Mouse (Mus musculus): ENCODE measurements around the gene Olfr171. TPM values are rescaled to one million over a fixed set of nuclear protein-coding genes. Genes with fewer than 3 reads are reported as not detected.
"Not testable (repeated sequence)": the region's sequence is repeated elsewhere in the genome, so short reads cannot be mapped to it uniquely, and the experiment has no call there.

Gene Olfr171
- not detected for total RNA-seq (2022)

DNA sequence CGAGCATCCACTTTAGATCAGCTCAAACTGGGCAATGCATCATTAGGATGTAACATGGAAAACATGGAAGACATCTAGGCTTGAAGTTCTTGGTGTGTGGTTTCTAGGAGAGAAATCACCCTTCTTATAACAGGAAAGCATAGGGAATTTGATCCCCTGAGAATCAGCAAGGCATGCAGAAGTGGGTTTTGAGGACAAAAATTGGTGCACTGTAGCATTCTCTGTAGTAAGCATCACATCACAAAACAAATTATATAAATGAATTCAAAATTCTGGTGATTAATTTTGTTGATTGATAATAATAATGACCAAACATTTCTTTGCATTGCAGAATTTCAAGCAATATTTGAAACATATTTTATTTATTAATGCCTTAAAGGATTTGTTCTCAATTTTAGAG, at the start of gene Olfr171:
TSS of gene Olfr171 (minus strand) at position 101 of the 400 bp plus-strand sequence.
- DNase-seq (ENCODE audit: low spot score in 2 of 2): no peak

DNA sequence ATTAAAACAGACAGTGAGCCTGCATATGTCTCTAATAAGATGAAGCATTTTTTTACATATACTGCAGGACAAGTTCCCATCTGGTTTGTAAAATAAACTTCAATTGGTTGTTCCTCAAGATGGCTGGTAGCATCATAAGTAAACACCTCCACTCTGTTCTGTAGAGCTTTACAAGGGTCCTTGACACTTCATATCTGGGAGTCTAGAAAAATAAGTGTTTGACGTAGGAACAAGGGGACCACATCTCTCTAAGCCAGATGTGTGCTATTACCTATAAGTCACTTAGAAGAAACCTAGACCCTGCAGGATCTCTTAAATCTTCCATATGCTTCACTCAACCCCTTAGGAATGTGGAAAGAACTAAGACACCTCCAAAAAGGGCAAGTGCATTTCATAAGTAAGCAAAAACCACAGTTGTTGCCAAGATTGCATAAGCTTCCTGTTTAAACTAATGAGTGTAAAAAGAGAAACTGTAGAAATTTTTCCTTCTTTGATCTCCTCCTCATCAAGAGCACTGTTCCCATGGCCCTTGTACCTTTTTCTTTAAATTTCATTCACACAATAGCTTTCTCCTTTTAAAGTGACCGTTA, 41.1 kb upstream of the Olfr171 start:
- DNase-seq (ENCODE audit: low spot score in 2 of 2): no peak

DNA sequence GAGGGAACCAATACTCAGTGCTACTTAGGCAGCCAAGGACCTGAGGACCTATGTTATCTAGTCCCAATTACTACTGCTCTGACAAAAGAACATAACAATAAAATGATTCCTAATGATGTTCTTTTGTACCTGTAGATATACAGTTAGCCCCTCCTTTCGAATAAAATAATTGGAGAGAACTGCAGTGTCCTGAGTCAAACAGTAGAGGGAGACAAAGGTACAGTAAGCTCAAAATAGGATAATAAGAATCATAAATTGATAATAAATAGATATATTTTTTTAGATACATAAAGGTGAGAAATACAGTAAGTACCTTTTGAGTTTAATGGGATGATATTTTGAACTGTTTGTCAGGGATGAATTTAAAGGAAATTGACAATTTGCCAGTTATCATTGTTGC, 36.6 kb upstream of the Olfr171 start:
- DNase-seq (ENCODE audit: low spot score in 2 of 2): no peak

DNA sequence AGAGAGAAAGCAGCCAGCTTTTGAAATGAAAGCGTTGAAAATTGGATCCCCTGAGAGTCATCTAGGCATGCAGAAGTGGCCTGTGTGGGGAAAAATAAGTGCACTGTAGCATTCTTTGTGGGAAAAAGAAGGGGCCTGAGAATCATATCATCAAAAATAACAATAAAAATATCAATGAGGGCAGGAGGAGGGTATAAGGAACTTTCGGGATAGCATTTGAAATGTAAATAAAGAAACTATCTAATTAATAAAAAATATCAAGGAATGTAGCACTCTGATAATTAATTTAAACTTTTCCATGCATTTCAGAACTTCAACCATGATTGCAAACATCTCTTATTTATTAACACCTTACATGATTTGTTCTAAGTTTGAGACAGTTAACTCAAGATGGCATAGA, 17.9 kb downstream of the Olfr171 start, which contains the start of gene Olfr170:
TSS of gene Olfr170 (minus strand) at position 101 of the 400 bp plus-strand sequence.
- not testable (repeated sequence) for DNase-seq (ENCODE audit: low spot score in 2 of 2)

DNA sequence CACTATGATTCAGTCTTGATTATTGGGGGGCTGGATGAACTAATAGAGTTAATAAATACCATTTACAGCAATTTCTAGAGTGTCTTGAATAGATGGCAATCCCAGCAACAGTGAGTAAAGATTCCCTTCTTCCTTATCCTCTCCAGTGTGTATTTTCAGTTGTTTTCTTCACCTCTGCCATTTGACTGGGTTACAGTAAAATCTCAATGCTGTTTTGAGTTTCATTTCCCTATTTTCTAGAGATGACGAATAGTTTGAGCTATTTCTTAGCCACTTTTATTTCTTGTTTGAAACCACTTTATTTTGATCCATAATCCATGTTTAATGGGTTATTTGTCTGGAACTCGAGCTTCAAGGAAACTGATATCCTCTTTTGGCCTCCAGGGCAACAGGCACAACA, 26.6 kb downstream of the Olfr171 start:
- no peak for DNase-seq (ENCODE audit: low spot score in 2 of 2)

Other genes with a start within 250 kb of the Olfr171 start
- gene Olfr165, start 206.8 kb downstream of the Olfr171 start, total RNA-seq (2022): not detected
- gene Olfr166, start 146.2 kb downstream of the Olfr171 start, total RNA-seq (2022): not detected
- gene Olfr167, start 107.7 kb downstream of the Olfr171 start, total RNA-seq (2022): not detected
- gene Olfr168, start 94.4 kb downstream of the Olfr171 start, total RNA-seq (2022): not detected
- not detected for gene Olfr169, start 58.1 kb downstream of the Olfr171 start, total RNA-seq (2022)
- gene Olfr170, start 18.0 kb downstream of the Olfr171 start, total RNA-seq (2022): not detected
- gene Lamp3, start 76.5 kb upstream of the Olfr171 start, total RNA-seq (2022): not detected
- under 1 TPM in 1 of 4 experiments, not detected in 3; 0.10 TPM for gene B3gnt5, start 130.3 kb upstream of the Olfr171 start, total RNA-seq (2022)